Mouse (Mus musculus): Measurements from ENCODE around the gene AY761185.

DNA sequence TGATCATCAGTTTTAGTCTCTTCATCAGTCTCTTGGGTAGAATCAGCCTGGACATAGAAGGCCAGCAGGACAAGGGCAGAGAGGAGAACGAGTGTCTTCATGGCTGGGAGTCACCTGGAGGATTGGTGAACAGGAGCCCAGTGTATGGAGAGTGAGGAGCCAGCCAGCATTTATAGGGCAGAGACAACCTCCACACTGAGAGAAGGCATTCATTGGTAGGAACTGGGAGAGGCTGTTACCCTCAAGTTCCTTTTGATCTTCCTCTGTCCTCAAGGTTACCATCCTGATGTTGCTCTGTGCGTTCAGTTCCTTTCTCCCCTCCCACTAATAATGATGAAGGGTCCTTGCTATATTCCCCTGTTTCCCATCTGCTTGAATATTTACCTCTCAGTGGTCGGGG lies at the start of gene AY761185:
- no peak for TF ChIP-seq CTCF (IDR thresholded peaks at IDR 0.05; ENCODE audit: control insufficient read depth, insufficient read depth, insufficient read length)
- TF ChIP-seq MAX (IDR thresholded peaks at IDR 0.05): no peak
- TF ChIP-seq MYOG (IDR thresholded peaks at IDR 0.05; ENCODE audit: control insufficient read depth, extremely low read depth, insufficient read length): no peak
- no peak for TF ChIP-seq USF1 (IDR thresholded peaks at IDR 0.05; ENCODE audit: low read depth)
- no peak for TF ChIP-seq MYOD1 (IDR thresholded peaks at IDR 0.05; ENCODE audit: control insufficient read depth, insufficient read length, low read depth)
